Mouse (Mus musculus) T-helper 1 cell (primary cell): Measurements from ENCODE around the gene Aunip.

Experiments used
- in situ Hi-C: fragments of 300-600 bp; cut with MboI, MseI; formaldehyde crosslinking; loops from one replicate; pipeline ENCODE4 v1.15.1; 2025; ENCODE audit warnings: high pct_unique_total_duplicates

Aunip gene

DNA sequence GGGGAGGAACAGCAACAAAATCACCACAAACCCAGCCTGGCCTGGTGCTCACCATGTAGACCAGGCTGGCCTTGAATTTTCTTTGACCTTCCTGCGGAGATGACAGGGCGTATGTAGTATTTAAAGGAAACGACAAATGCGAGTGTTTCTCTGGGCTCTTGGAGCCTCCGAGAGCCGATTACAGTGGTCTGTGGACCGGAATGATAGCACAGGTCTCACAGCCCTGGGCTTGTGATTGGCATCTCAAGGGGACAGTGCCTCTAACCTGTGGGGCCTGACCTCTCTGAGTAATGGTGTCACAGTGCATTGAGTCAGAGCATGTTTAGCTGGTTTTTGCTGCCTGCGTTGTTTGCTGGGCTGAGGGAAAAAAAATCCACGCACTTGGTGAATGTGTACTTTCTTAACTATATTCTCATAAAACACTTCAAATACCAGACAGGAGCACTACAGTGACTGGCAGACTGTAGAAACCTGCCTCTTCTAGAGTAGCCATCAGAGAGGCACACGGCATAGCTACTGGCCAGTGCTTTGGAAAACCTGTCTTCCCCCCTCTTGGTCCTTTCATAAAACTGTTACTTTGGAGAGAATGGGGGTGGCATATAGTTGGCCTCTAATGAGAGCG is 3.6 kb downstream of the Aunip start:
- in situ Hi-C loops = no loop called here

- in situ Hi-C loops = no loop called here
These were observed 4.8 kb downstream of the Aunip start for GRCm38 (mm10) chr4:134515614-134516013.

DNA sequence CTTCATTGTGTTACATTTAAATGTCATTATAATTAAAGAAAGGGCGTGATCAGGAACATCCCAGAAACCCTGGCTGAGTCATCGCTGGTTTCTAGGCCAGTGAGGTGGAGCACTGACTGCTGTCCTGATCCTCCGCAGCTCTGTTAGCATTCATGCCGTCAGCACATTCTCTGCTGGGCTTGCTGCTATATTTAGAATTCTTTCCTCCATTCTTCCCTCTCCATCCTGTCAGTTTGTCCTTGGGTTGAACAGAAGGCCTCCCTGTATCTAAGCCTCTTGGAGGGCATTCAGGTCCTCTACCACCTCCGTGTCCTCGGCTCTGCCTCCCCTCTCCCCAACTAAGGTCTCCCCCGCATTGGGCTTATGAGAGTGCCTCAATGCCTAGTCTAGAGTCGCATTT is 6.2 kb downstream of the Aunip start:
- in situ Hi-C loops = no loop called here

GRCm38 (mm10) chr4:134517719-134518118 is 6.9 kb downstream of the Aunip start:
- in situ Hi-C loops = no loop called here

- in situ Hi-C loops = no loop called here
These were observed 7.7 kb downstream of the Aunip start for GRCm38 (mm10) chr4:134518541-134518940.

DNA sequence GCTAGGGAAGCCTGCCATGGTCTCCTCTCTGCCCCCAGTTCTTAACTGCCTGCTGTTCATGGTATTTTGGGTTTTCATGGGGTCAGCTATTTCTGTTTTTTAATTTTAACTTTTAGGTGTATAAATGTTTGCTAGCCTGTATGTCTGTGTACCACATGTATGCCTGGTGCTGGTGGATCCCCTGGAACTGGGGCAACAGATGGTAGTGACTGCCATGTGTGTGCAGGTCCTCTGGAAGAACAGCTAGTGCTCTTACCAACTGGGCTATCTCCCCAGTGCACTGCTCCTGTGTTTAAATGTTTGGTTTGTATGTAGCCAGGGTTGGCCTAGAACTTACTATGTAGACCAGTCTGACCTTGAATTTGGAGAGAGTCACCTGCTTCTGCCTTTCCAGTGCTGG is 8.5 kb downstream of the Aunip start:
- in situ Hi-C loops = no loop called here

- in situ Hi-C loops = no loop called here
These were observed 12.6 kb downstream of the Aunip start for GRCm38 (mm10) chr4:134523447-134523846.

GRCm38 (mm10) chr4:134525806-134526205 is 15.0 kb downstream of the Aunip start:
- in situ Hi-C loops = no loop called here

DNA sequence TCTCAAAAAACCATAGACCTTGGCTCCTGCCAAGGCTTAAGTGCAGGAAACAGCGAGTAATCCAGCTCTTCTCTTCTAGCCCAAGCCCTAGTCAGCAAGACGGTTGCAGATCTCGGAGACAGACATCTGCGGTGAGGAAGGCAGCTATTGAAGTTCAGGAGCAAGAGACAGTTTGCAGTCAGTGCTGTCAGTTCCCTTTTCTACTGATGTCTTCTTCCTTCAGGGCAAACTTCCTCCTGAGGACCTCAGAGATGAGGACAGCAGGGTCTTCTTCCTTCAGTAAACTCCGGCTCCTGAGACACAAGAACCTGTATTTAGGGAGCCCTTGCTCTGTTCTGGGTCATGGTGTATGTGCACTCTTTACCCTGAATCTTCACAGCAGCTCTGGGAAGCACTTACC is 15.4 kb downstream of the Aunip start:
- in situ Hi-C loops = no loop called here

- in situ Hi-C loops = no loop called here
These were observed 22.1 kb downstream of the Aunip start for GRCm38 (mm10) chr4:134532928-134533327.

DNA sequence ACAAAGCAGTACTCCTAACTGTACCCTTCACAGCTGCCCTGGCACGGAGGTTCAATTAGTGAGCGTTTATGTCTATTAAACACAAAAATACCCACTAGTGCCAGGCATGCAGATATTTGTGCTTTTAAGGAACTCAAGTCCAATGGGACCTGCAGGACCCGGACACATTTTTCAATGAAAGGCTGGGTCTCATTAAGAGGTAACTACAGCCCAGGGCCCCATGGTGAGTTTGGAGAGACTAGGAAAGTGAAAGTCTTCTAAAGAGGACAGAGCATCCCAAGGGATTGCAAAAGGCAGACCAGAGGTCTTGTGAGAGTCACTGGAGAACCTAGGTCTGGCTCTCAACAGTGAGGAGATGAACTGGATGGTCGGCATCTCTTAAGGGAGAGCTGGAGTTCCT is 22.6 kb downstream of the Aunip start:
- in situ Hi-C loops = no loop called here

DNA sequence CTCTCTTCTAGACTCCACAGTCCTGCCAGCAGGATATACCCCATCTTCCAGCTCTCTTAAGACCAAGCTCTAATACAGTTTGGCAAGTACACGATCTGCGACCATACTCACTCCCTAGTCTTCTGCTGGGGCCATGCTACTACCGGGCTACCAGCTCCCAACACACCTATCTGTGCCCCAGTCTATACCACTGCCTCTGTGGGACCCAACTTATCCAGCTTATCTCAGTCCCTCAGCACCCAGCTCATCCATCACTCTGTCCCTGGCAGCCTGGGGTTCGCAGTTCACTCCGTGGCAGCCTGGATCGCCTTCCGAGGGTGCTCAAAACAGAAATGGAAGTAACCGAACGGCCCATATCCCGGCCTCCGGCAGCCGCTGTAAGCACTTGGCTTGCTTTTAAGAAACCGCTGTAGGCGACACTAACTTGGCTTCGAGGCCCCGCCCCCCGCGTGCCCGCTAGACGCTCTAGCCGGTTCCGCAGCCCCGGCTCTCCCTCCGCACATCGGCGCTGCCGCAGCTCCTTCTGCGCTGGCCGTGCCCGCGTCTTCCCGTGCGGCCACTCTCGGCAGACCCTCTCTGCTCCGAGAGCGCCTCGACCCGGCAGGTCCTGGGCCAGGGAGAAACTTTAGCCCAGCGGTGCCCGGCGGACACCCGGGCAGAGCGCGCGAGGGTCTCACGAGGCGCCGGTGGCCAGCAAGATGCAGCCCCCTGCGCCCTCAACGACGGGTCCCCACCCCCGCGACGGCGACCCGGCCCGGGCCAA is 23.5 kb downstream of the Aunip start:
- in situ Hi-C loops = no loop called here

- in situ Hi-C loops = no loop called here
These were observed 24.4 kb downstream of the Aunip start, which contains the start of gene Mtfr1l for GRCm38 (mm10) chr4:134534932-134535786. TSS of gene Mtfr1l (minus strand) at chr4:134535387.

DNA sequence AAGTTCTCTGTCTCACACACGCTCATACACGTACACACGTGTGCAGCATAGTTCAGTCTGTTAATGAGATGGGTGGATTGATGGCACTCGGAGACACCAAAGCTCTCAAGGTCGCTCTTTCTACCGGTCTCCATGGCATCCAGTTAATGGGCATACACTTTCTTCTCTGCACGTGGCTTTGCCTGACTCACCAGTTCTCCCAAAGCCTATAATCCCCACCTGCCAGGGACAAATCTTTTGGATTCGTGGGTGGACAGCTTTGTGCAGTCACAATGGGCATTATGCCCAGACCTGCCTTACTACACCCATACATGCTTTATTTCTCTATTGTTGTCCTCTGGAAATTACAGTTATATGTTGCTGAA is 25.0 kb downstream of the Aunip start:
- in situ Hi-C loops = no loop called here

DNA sequence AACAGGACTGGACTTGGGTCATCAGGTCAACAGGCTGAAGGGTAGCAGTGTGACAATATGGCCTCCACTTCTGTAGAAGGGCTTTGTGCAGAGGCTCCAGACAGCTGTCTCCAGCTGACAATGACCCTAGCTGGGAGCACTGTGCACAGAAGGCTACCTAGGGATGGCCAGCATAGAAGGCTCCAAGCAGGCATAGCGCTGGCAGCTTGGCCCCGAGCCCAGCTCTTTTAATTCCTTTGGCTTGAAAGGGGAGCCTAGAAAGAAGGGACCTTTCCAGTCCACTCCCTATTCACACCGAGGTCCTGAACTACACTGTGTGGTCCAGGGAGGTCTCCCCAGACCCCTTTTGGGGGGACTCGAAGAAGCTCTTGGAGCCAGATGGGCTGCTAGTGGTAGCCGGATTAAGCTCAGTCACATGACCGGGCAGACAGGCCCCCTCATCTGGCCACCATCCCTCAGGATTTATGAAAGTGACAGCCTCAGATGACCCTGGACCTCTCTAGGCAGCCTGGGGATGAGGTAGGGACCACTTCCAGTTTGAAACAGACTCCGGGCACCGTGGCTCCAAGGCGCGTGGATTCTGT is 28.3 kb downstream of the Aunip start:
- in situ Hi-C loops = no loop called here

DNA sequence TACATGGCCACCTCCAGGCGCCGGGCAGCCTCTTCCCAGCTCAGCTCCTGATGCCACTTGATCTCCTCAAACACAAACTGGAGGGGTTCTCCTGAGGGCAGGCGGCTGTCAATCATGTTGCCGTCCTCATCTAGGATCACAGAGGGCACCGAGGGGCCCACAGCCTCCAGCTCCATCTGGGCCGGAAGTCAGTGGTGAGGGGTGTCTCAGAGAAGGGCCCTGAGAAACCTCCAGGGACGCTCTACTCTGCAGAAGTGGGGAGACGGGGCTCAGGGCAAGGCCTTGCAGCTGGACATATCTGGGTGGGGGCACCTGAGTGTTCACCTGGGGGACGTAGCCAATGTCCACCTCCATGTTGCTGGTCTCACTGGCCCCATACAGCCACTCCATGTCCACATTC is 31.9 kb downstream of the Aunip start:
- in situ Hi-C loops = loop anchor here (5.0 kb wide), 2 partner anchors 170 to 250 kb away; no protein-coding TSS in a partner anchor

GRCm38 (mm10) chr4:134543261-134543660 is 32.5 kb downstream of the Aunip start:
- in situ Hi-C loops = loop anchor here (5.0 kb wide), 2 partner anchors 169 to 249 kb away; no protein-coding TSS in a partner anchor

GRCm38 (mm10) chr4:134546814-134547705 is 36.3 kb downstream of the Aunip start:
- in situ Hi-C loops = no loop called here

- in situ Hi-C loops = no loop called here
These were observed 37.6 kb downstream of the Aunip start for GRCm38 (mm10) chr4:134548169-134548938.

DNA sequence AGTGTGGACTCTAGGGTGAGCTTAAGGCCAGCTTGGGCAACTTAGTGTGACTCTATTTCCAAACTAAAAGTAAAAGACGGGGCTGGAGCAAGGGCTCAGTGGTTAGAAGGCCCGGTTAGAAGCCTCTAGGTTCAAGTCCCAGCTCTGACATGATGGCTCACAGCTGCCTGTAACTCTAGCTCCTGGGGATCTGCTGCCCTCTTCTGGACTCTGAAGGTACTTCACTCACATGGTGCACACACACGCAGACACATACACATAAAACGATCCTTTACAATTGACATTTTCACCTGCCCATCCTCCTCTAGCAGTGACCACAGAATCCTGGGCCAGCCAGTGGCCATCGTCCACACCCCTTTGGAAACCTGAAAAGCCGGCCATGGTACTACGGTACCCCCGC is 39.1 kb downstream of the Aunip start:
- in situ Hi-C loops = no loop called here
